Mouse (Mus musculus): ENCODE results near the gene Cngb1. TPM values are rescaled to one million over a fixed set of nuclear protein-coding genes. Genes with fewer than 3 reads are reported as not detected.

Cngb1 gene
- total RNA-seq, 4 experiments from 2014 or later, result 0.70 to 1.1 (median 0.95) TPM

- DNase-seq, result no peak
Observed at GRCm38 (mm10) chr8:95195728-95196127, 110.7 kb downstream of the Cngb1 start.

GRCm38 (mm10) chr8:95191497-95192175, 114.7 kb downstream of the Cngb1 start:
- DNase-seq, result no peak

Other genes starting within 250 kb of the Cngb1 start
- gene Katnb1, start 225.4 kb downstream of the Cngb1 start, total RNA-seq (2022), result 10 to 100 TPM; 13.8 to 23.6 (median 16.1) TPM
- gene Kifc3, start 103.8 kb downstream of the Cngb1 start, total RNA-seq (2022), result 100 to 1,000 TPM; 165 to 259 (median 182) TPM
- gene Tepp, start 4.0 kb upstream of the Cngb1 start, total RNA-seq (2022), result 1 to 10 TPM; 1.5 to 1.7 (median 1.6) TPM
- 10 to 100 TPM; 10.6 to 15.1 (median 12.7) TPM for gene Zfp319, start 25.4 kb upstream of the Cngb1 start, total RNA-seq (2022)
- gene Usb1, start 25.7 kb upstream of the Cngb1 start, total RNA-seq (2022), result 10 to 100 TPM; 16.7 to 24.1 (median 20.2) TPM
- 1 to 10 TPM; 3.8 to 7.0 (median 4.5) TPM for gene Mmp15, start 45.7 kb upstream of the Cngb1 start, total RNA-seq (2022)
- 10 to 100 TPM; 43.2 to 55.3 (median 49.1) TPM for gene Cfap20, start 128.3 kb upstream of the Cngb1 start, total RNA-seq (2022)
- gene Csnk2a2, start 183.5 kb upstream of the Cngb1 start, total RNA-seq (2022), result 10 to 100 TPM; 55.1 to 93.1 (median 78.1) TPM
- gene Ccdc113, start 227.5 kb upstream of the Cngb1 start, total RNA-seq (2022), result 1 to 10 TPM in 3 of 4 experiments, under 1 TPM in 1; 0.81 to 2.0 (median 1.7) TPM

Measured in adrenal gland, adult 8-10 months (tissue).